Mouse (Mus musculus) thymus, postnatal 0 days (tissue): ENCODE data around the gene Ldhd. TPM values are rescaled to one million over a fixed set of nuclear protein-coding genes. Genes with fewer than 3 reads are reported as not detected.

Experiments used
- DNase-seq: peaks from one replicate; pipeline ENCODE4 v3.0.0-alpha.2; 2015; ENCODE audit warnings: low spot score
- polyA plus RNA-seq: library from polyadenylated mRNA; unstranded; fragments of >200 nt; fragmentation: Nextera tagmentation; extraction: Ambion mirVana; gene quantifications from 2 replicates; pipeline ENCODE4 v1.2.1, GENCODE M21; 2015

Gene Ldhd
- polyA plus RNA-seq, 1 experiment from 2014 or later = 3.9 TPM

GRCm38 (mm10) chr8:111628401-111628800 is 1.8 kb downstream of the Ldhd start:
- DNase-seq = peak; percentile 79

GRCm38 (mm10) chr8:111627923-111628322 is 2.3 kb downstream of the Ldhd start:
- no peak for DNase-seq

- DNase-seq = no peak
Measured at GRCm38 (mm10) chr8:111626933-111627332, 3.2 kb downstream of the Ldhd start.

GRCm38 (mm10) chr8:111626528-111626820 is 3.7 kb downstream of the Ldhd start:
- DNase-seq = no peak

- peak; percentile 81 for DNase-seq
Measured at GRCm38 (mm10) chr8:111625694-111626527, 4.3 kb downstream of the Ldhd start.

GRCm38 (mm10) chr8:111624853-111625221 is 5.3 kb downstream of the Ldhd start:
- DNase-seq = peak; percentile 68

- DNase-seq = peak; percentile 53
Measured at GRCm38 (mm10) chr8:111624081-111624852, 5.9 kb downstream of the Ldhd start.

- no peak for DNase-seq
Measured at GRCm38 (mm10) chr8:111622553-111622952, 7.6 kb downstream of the Ldhd start.

GRCm38 (mm10) chr8:111622104-111622503 is 8.1 kb downstream of the Ldhd start:
- no peak for DNase-seq

- no peak for DNase-seq
Measured at GRCm38 (mm10) chr8:111619936-111620335, 10.2 kb downstream of the Ldhd start.

GRCm38 (mm10) chr8:111618273-111618672 is 11.9 kb downstream of the Ldhd start:
- DNase-seq = no peak

- DNase-seq = no peak
Measured at GRCm38 (mm10) chr8:111617812-111618211, 12.4 kb downstream of the Ldhd start.

- no peak for DNase-seq
Measured at GRCm38 (mm10) chr8:111614786-111615701, 15.1 kb downstream of the Ldhd start.

GRCm38 (mm10) chr8:111613181-111613580 is 17.0 kb downstream of the Ldhd start:
- no peak for DNase-seq

GRCm38 (mm10) chr8:111607414-111607813 is 22.8 kb downstream of the Ldhd start:
- DNase-seq = no peak

- no peak for DNase-seq
Measured at GRCm38 (mm10) chr8:111606961-111607360, 23.2 kb downstream of the Ldhd start.

GRCm38 (mm10) chr8:111604986-111605385 is 25.2 kb downstream of the Ldhd start:
- no peak for DNase-seq

- DNase-seq = no peak
Measured at GRCm38 (mm10) chr8:111602050-111602449, 28.1 kb downstream of the Ldhd start.

GRCm38 (mm10) chr8:111599707-111600444 is 30.3 kb downstream of the Ldhd start:
- DNase-seq = no peak

- DNase-seq = no peak
Measured at GRCm38 (mm10) chr8:111597310-111597709, 32.9 kb downstream of the Ldhd start.

- no peak for DNase-seq
Measured at GRCm38 (mm10) chr8:111596485-111596821, 33.7 kb downstream of the Ldhd start.
